Mouse (Mus musculus): ENCODE measurements around the gene Mcm2.

Mcm2 gene

GRCm38 (mm10) chr6:88893559-88893958 is 5.0 kb downstream of the Mcm2 start:
- DNase-seq (ENCODE audit: low read depth in 1 of 2, low spot score in 2 of 2) = no peak

DNA sequence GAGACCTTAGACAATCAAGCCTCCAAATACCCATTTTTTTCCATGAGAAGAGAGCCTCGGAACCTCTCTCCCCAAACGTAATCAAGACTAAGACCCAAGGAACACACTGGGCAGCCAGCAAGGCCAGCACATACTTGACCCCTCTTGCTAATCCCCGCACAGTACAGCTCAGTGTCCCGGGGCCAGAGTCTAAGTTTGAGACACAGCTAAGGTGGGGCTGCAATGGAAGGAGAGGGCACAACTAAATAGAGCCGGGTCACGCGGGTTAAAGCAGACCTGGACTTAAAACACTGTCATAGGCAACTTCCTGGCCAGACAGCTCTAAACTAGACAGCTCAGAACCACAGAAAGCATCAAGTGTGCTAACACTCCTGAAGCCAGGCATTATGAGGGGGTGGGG is 7.7 kb downstream of the Mcm2 start:
- no peak for DNase-seq (ENCODE audit: low read depth in 1 of 2, low spot score in 2 of 2)

GRCm38 (mm10) chr6:88889410-88890042 is 9.1 kb downstream of the Mcm2 start:
- DNase-seq (ENCODE audit: low read depth in 1 of 2, low spot score in 2 of 2) = no peak

DNA sequence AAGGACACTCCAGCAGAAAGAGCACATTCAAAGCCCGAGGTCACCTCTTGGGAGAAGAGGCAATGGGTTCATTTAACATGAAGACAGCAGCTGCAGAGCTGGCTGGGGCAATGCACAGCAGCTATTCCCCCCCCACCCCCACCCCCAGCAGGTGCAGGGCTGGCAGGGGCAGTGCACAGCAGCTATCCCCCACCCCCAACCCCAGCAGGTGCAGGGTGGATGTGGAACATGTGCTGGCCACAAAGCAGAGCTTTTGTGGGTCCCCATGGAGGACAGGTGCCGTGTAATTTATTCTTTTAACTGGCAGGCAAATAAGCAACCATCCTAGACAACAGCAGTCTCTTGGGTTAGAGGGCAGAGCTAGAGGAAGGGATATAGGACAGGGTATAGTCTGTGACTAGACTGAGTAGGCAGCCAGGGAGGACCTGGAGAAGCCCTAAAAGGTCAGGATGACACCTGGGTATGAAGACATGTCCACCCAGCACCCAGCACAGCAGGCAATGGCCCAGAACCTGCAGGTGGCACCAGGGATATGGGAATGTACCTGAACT is 12.1 kb downstream of the Mcm2 start:
- no peak for DNase-seq (ENCODE audit: low read depth in 1 of 2, low spot score in 2 of 2)

GRCm38 (mm10) chr6:88885644-88886416 is 12.8 kb downstream of the Mcm2 start:
- DNase-seq (ENCODE audit: low read depth in 1 of 2, low spot score in 2 of 2) = no peak

GRCm38 (mm10) chr6:88884690-88885089 is 13.9 kb downstream of the Mcm2 start:
- no peak for DNase-seq (ENCODE audit: low read depth in 1 of 2, low spot score in 2 of 2)

- no peak for DNase-seq (ENCODE audit: low read depth in 1 of 2, low spot score in 2 of 2)
Observed at GRCm38 (mm10) chr6:88884195-88884594, 14.4 kb downstream of the Mcm2 start.

DNA sequence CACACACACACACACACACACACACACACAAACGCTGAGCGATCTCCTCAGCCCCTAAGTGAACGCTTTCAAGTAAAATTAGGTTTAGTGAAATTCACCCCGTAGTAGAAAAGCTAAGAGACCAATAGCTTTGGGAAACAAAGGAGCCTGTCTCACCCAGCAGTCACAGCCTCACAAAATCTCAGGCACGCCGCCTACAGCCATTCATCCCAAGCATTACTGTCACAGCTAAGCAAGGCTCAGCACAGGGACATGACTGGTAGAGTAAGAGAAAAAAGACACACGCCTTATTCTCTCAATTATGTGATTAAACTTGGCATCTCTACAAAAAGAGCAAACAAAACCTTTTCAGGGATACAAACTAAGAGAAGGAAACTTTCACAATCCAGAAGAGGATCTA is 17.2 kb downstream of the Mcm2 start:
- no peak for DNase-seq (ENCODE audit: low read depth in 1 of 2, low spot score in 2 of 2)

- no peak for DNase-seq (ENCODE audit: low read depth in 1 of 2, low spot score in 2 of 2)
Observed at GRCm38 (mm10) chr6:88879471-88879870, 19.1 kb downstream of the Mcm2 start.

DNA sequence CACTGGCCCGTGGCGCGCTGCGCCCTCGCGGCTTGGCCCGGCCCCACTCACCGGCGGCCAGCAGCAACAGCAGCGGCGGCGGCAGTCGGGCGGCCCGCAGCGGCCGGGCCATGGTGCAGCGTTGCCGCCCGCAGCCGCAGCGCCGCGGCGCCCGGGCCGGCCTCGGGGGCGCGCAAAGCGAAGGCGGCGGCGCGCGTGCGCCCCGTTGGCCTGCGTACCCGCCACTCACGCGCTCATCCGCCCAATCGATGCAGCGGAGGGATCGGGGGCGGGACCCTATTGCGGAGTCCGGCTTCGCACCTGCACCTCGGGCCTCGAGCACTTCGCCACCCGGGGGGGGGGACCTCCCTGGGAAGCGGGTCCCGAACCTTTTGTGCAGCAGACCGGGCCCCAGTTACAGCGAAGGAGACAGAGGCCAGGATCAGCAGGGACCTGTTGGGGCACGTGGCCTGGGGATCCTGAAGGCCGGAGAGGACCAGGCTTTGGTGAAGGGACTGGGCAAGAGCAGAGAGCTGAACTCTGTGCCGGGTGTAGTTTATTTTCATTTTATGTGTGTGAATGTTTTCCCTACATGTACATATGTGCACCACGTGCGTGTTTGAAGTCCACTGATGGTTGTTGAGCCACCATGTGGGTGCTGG is 23.6 kb downstream of the Mcm2 start, which contains the start of gene Podxl2:
Gene Podxl2, minus strand, starts transcription at position 177 of the 641 bp plus-strand sequence.
- DNase-seq (ENCODE audit: low read depth in 1 of 2, low spot score in 2 of 2) = no peak

GRCm38 (mm10) chr6:88873965-88874867 is 24.4 kb downstream of the Mcm2 start:
- DNase-seq (ENCODE audit: low read depth in 1 of 2, low spot score in 2 of 2) = no peak

GRCm38 (mm10) chr6:88872811-88873210 is 25.8 kb downstream of the Mcm2 start:
- no peak for DNase-seq (ENCODE audit: low read depth in 1 of 2, low spot score in 2 of 2)

GRCm38 (mm10) chr6:88871546-88871945 is 27.0 kb downstream of the Mcm2 start:
- DNase-seq (ENCODE audit: low read depth in 1 of 2, low spot score in 2 of 2) = no peak

DNA sequence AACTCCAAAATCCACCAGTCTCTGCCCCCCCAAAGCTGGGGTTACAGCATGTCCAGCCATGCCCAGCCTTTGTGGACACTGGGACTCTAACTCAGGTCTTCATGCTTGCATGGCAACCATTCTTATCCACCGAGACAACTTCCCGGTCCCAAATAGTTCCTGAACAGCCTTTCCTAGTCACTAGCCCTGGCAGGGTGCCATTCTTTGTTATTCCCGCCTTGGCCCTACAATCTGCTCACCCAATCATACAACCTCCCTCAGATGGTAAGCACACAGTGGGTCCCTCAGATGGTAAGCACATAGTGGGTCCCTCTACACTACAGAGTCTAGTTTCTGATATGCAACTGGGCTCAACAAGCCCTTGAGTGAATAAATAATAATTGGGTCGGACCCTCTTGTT is 28.0 kb downstream of the Mcm2 start:
- no peak for DNase-seq (ENCODE audit: low read depth in 1 of 2, low spot score in 2 of 2)

DNA sequence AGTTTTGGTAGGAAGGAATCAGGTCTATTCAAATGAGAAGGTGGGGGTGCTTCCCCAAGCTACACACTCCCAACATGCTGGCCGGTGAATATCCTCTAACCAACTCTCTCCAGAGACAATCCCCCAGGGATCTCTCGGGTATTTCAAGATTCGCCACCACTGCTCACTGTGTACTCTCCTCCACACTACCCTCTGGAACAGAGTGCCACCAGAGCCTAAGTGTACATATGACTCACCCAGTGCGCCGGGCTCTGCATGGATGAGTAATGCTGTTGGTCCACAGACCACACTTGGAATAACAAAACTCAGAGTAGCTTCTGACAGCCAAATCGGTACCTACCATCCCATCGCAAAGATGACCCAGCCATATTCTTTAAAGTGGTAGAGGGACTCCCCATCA is 29.1 kb downstream of the Mcm2 start:
- no peak for DNase-seq (ENCODE audit: low read depth in 1 of 2, low spot score in 2 of 2)

GRCm38 (mm10) chr6:88865704-88866103 is 32.9 kb downstream of the Mcm2 start:
- no peak for DNase-seq (ENCODE audit: low read depth in 1 of 2, low spot score in 2 of 2)

DNA sequence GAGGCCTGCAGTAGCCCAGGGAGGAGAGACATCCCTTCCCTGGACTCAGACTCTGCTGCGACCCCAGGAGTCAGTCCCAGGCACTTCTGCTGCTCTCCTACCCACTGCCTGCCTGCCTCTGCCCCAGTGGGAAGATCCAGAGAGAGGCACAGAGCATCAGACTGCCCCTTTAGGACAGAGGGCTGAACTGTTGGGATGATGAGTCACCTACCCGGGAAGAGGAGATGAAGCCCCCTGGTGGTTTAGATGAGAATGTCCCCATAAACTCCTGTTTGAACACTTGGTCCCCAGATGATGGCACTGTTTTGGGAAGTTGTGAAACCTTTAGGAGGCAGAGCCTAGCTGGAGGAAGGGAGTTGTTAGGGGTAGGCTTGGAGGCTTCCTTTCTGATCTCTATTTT is 37.7 kb downstream of the Mcm2 start:
- peak; percentile 22 to 50 for DNase-seq (ENCODE audit: low read depth in 1 of 2, low spot score in 2 of 2)

- no peak for DNase-seq (ENCODE audit: low read depth in 1 of 2, low spot score in 2 of 2)
Observed at GRCm38 (mm10) chr6:88858341-88858740, 40.2 kb downstream of the Mcm2 start.

DNA sequence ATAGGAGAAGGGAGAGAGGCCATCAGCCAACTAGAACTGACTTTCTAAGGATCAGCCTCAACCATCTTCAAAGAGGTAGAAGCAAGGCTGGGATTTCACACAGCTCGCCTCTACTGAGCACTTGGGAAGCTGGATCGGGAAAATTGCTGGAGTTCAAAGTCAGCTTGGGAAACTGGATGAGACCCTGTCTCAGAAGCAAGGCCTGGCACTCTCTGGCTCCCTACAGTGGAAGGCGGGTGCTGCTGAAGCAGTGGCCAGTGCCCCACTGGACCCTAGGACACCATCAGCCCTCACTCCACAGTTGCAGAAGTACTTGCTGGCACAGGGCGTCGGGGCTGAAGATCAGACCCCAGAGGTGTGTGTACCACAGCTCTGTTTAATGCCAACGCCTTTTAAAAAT is 40.8 kb downstream of the Mcm2 start:
- no peak for DNase-seq (ENCODE audit: low read depth in 1 of 2, low spot score in 2 of 2)

DNA sequence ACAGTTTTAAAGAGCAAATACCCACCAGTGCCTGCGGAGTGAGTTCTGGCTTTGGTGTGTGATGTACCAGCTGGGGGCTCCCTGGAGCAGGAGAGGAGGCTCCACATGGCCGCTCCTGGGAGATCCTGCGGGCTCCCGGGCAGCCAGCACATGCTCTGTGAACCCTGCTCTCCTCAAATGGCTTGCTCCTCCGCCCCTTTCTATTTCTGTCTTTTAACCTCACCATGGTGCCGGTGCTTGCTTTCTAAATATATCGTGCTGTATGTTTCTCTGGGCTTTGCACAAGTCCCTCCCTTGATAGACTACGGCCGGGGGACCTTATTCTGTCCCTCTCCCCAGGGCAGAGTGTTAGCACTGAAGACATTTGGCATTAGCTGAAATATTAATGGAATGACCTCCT is 41.3 kb downstream of the Mcm2 start:
- no peak for DNase-seq (ENCODE audit: low read depth in 1 of 2, low spot score in 2 of 2)

- DNase-seq (ENCODE audit: low read depth in 1 of 2, low spot score in 2 of 2) = no peak
Observed at GRCm38 (mm10) chr6:88855636-88856035, 42.9 kb downstream of the Mcm2 start.
